ENCODE assay signal across 30 mouse cellular contexts in genomic region chr6:81758876-81759275, GRCm38 (mm10).
"Had no signal": no experiment of that assay in that cellular context is flagged by ENCODE, and none has a peak within 500 bp of the region (broad histone marks: within the 10 kb centered on the region; RNA-seq: fewer than 3 reads in every experiment).

No protein-coding gene starts in this region.

- H3K4me3 ChIP-seq: left cerebral cortex, adult 2 months; limb, embryonic 10.5 days; limb, embryonic 12.5 days; limb, embryonic 13.5 days; limb, embryonic 15.5 days; liver, embryonic 12.5 days; liver, embryonic 13.5 days; liver, embryonic 15.5 days; lung, embryonic 15.5 days; megakaryocyte, embryonic 14.5 days; midbrain, embryonic 12.5 days; midbrain, embryonic 13.5 days; midbrain, embryonic 15.5 days; myocyte had no signal

- H3K9ac ChIP-seq: limb, embryonic 12.5 days; limb, embryonic 13.5 days; limb, embryonic 15.5 days; liver, embryonic 12.5 days; liver, embryonic 13.5 days; liver, embryonic 14.5 days; liver, embryonic 15.5 days; liver, postnatal 0 days; lung, embryonic 14.5 days; lung, embryonic 15.5 days; midbrain, embryonic 12.5 days; midbrain, embryonic 13.5 days; midbrain, embryonic 15.5 days had no signal

- H3K27ac ChIP-seq: left cerebral cortex, adult 2 months; limb, embryonic 10.5 days; limb, embryonic 12.5 days; limb, embryonic 13.5 days; limb, embryonic 15.5 days; liver, embryonic 12.5 days; liver, embryonic 13.5 days; liver, embryonic 14.5 days; liver, embryonic 15.5 days; lung, embryonic 15.5 days; macrophage; midbrain, embryonic 12.5 days; midbrain, embryonic 13.5 days; midbrain, embryonic 15.5 days had no signal

- H3K4me1 ChIP-seq: limb, embryonic 10.5 days; limb, embryonic 12.5 days; limb, embryonic 13.5 days; limb, embryonic 15.5 days; liver, embryonic 12.5 days; liver, embryonic 13.5 days; liver, embryonic 15.5 days; lung, embryonic 15.5 days; megakaryocyte, embryonic 14.5 days; midbrain, embryonic 15.5 days had no signal

- DNase-seq: left cerebral cortex, postnatal 4 days; liver; liver, embryonic 13.5 days; liver, postnatal 0 days; lung, adult 18-20 months; lung, adult 2 months; lung, embryonic 14.5 days; lung, postnatal 10 days; lung, postnatal 14 days; lung, postnatal 36 days; lung, postnatal 4 days; midbrain, embryonic 14.5 days had no signal

- ATAC-seq: liver, embryonic 12.5 days; liver, postnatal 0 days; lung, postnatal 0 days; midbrain, embryonic 13.5 days; midbrain, embryonic 15.5 days; midbrain, embryonic 16.5 days had no signal

- H3K9me3 ChIP-seq: limb, embryonic 10.5 days; limb, embryonic 12.5 days; limb, embryonic 13.5 days; limb, embryonic 15.5 days; liver, embryonic 12.5 days; liver, embryonic 13.5 days; liver, embryonic 15.5 days; lung, embryonic 15.5 days; midbrain, embryonic 12.5 days; midbrain, embryonic 13.5 days; midbrain, embryonic 15.5 days had no signal

- H3K36me3 ChIP-seq: limb, embryonic 10.5 days; limb, embryonic 12.5 days; limb, embryonic 13.5 days; limb, embryonic 15.5 days; liver, embryonic 12.5 days; liver, embryonic 13.5 days; liver, embryonic 15.5 days; lung, embryonic 15.5 days; midbrain, embryonic 12.5 days; midbrain, embryonic 13.5 days; midbrain, embryonic 15.5 days had no signal

- H3K4me2 ChIP-seq: limb, embryonic 12.5 days; limb, embryonic 13.5 days; limb, embryonic 15.5 days; liver, embryonic 11.5 days; liver, embryonic 12.5 days; liver, embryonic 13.5 days; liver, embryonic 15.5 days; lung, embryonic 14.5 days; lung, embryonic 15.5 days; midbrain, embryonic 12.5 days; midbrain, embryonic 13.5 days; midbrain, embryonic 15.5 days had no signal

- H3K27me3 ChIP-seq: limb, embryonic 12.5 days; limb, embryonic 13.5 days; limb, embryonic 15.5 days; liver, embryonic 12.5 days; liver, embryonic 13.5 days; liver, embryonic 15.5 days; lung, embryonic 15.5 days; megakaryocyte, embryonic 14.5 days; midbrain, embryonic 12.5 days; midbrain, embryonic 13.5 days; midbrain, embryonic 15.5 days had no signal
